Mouse (Mus musculus) lung, postnatal 25 days (tissue): ENCODE results near the gene Ankrd13d.

Experiments used
- DNase-seq: peaks from one replicate; pipeline ENCODE4 v3.0.0; 2022; ENCODE audit warnings: low spot score

The Ankrd13d gene

DNA sequence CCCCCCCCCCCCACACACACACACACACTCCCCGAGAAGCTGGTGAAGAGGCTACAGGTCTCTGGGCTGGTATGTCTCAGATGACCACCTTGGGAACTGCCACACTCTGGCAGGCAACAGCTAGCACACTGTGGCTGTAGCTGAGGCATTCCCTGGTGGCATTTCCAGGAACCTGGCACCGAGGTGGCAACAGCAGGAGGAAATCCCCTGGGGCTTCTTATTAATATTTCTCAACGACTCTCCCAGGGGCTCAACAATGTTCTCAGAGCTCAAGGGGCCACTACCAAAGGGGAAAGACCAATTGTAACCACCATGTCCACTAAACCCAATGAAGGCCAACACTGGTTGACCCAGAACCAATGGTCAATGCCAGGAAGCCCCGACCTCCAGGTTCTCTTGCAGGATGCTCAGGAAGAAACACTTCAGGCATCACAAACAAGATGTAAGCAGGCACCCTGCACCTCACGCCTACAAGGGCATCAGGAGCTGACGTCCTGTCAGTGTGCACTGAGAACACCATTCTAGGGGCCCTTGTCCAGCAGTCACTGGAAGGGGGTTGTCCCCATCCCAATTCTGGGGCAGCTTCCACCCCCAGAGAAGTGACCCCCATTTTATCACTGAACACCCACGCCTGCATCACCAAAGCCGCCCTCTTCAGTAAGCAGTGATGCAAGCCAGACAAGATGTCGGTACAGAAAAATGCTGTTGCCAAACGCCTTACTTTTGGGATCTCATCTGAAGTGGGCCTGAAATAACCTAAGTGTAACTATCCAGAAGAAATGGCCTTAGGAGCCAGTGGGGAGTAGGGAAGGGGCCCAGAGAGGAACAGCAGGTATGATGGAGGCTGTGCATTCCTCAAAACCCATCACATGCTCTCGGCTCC is 18.2 kb upstream of the Ankrd13d start:
- DNase-seq, result no peak

- peak; percentile 80 for DNase-seq
Measured at GRCm38 (mm10) chr19:4300271-4300704, 17.4 kb upstream of the Ankrd13d start.

- peak; percentile 45 for DNase-seq
Measured at GRCm38 (mm10) chr19:4299574-4300270, 16.8 kb upstream of the Ankrd13d start.

DNA sequence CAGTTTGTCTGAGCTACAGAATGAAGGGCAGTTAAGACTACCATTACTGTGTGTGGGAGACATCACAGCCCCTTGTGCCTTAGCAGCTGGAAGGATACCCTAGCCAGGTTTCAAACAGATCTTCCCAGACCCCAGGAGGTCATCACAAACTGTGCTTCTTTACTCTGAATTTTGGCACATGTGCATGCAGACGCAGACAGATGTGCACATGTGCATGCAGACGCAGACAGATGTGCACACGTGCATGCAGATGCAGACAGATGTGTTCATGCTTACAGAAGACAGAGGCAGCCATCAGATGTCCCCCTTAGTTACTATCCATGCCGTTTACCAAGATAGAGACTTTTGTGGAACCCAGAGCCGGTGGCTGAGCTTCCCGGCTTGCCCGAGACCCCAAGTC is 16.2 kb upstream of the Ankrd13d start:
- no peak for DNase-seq

DNA sequence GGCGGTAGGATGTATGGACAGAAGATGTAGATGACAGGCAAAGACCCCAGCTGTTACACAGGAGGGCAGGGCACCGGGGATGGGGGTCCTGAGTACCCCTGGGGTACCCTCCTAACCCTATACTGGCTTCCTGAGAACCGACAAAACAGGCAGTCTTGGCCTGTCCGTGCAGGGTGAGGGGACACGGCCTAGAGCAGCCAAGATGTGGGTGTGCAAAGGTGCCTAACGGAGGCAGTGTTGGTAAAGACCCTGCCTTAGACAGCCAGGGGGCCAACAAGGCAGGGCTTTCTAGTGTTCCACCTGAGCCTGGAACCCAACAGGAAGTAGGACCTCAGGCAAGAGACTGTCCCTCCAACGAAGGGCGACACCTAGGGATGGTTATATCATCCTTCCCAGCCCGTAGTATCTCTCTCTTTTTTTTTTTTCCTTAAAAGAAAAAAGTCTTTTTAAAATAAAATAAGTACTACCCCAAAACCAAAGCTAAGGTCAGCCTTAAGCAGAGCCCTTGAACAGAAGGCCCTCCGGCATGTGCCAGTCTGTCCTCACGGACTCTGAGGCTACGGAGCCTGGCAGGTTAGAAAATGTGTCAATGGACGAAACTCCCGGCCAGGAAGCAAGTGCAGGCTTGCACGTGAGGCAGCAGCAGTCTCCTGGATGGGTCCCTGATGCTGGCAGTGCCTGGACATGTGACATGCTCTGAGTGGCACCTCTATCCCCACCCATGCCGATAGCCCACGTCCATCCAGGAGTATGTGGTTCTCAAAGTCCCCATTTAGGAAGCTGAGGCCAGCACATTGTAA is 15.6 kb upstream of the Ankrd13d start:
- DNase-seq, result no peak

- DNase-seq, result no peak
Measured at GRCm38 (mm10) chr19:4297851-4298250, 14.9 kb upstream of the Ankrd13d start.

DNA sequence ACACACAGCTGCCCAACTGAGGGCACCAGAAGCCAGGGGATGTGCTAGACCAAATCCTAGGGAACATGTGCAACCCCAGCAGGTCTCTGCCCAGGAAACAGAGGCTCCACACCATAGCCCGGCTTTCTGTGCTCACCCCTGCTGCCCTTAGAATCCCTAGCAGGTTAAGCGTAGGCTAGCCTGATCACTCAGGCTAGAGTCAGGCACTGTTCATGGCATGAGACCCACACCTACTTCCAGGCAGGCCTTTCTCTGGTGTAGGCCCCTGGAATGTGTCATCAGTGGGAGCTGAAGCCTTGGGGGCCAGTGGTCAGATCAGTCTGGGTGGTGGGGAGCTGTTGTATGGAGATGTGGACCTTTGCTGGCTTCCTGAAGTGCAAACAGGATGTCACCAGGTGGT is 13.7 kb upstream of the Ankrd13d start:
- no peak for DNase-seq

DNA sequence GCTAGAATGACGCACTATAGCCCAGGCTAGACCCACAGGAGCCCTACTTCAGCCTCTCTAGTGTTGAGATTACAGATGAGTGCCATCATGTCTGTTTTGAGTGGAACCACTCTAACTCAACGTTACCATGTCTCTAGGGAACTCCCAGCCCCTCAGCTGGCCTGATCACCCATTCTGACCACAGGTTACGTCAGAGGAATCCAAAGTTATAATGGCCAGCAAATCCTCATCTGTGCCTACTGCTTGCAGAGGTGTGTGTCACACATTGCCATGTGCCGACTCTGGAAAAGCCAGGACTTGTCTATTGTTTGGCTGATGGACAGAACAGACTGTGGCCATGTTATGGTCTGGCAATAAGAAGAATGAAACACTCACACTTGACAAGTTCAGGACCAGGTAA is 12.5 kb upstream of the Ankrd13d start:
- DNase-seq, result no peak

GRCm38 (mm10) chr19:4294381-4295097 is 11.6 kb upstream of the Ankrd13d start:
- peak; percentile 90 for DNase-seq

GRCm38 (mm10) chr19:4291161-4291560 is 8.2 kb upstream of the Ankrd13d start:
- DNase-seq, result no peak

DNA sequence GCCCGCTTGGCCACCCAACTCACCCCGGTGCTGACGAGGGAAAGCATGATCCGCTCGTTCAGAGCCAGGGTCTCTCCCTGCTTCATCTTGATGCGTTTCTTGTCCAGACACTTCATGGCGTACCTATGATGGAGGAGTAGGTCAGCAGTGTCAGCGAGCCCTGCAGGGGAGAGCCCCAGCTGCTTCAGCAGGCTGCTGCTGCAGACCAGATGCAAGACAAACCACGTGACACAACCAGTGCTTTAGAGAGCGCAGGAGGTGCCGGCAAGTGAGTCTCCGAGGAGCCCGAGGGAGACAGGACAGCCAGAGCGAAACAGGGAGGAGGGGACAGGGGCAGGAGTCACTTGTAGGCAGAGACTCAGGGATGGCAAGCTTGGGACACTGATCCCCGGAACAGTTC is 7.8 kb upstream of the Ankrd13d start:
- DNase-seq, result no peak

DNA sequence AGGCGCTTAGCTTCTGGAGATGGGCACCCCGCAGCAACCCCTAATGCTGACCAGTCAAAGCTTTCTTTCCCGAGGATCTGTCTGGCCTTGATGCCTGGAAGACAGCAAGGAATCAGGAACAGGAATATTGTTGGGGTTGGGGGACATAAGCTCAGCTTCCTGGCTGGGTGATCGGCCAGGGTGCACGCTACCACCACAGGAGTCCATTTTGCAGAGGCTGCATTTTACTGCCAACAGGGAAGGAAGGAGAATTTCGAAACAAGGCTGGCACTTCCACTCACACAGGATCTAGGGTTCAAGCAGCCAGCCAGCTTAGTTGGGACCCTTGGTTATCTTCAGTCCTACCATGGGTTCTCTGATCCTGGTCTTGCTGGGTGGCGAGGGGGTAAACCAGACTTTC is 716 bp upstream of the Ankrd13d start:
- no peak for DNase-seq

DNA sequence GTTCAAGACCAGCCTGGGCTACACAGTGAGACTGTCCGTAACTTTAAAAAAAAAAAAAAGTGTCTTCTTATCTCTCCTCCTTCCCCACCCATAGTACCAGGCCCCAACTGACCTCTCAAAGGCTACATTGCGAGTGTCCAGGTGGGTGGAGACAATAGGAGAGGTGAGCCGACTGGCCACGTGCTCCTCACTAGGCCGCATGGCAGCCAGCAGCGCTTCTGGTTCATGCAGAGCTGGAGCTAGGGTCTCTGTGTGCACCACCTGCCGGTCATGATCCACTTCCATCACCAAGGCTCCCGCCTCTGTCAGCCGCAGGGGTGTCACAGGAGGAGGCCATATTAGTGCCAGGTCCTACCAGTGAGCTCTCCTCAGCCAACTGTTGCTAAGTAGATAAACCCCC is 2.5 kb downstream of the Ankrd13d start:
- no peak for DNase-seq

DNA sequence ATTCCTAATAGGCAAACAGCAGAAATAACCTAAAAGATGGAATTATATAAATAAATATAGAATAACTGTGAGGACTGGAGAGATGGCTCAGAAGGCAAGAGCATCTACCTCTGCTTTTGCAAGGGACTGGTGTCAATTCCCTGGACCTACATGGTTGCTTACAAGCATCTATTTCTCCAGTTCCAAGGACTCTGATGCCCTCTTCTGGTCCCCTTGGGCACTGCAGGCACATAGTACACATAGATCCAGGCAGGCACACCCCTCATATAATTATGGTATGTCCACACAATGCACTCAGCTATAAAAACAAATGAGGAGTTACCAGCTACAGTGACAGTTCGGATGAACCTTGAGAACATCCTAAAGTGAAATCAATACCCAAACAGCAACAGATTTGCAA is 3.5 kb downstream of the Ankrd13d start:
- DNase-seq, result no peak

DNA sequence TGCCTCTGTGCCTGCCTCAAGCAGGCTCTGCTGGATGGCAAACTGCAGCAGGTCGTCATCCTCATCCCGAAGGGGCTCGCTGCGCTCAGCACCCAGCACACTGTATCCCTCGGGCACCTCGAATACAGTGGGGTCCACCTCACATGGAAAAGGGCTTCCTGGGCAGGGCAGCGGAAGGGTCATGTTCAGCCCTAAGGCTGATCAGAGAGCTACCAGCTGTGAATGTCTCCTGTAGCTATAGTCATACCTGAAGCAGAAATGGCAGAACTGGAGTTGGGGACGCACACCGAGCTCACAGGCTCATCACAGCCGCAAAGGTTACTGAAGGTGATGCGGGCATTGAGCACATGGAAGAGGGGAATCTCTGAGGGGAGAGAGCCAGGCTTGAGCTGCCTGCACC is 12.0 kb downstream of the Ankrd13d start:
- no peak for DNase-seq

- no peak for DNase-seq
Measured at GRCm38 (mm10) chr19:4270187-4270586, 12.8 kb downstream of the Ankrd13d start.

- DNase-seq, result peak; percentile 88
Measured at GRCm38 (mm10) chr19:4268566-4269361, 14.2 kb downstream of the Ankrd13d start, which contains the start of gene Ssh3. TSS of gene Ssh3 (minus strand) at chr19:4269180.

DNA sequence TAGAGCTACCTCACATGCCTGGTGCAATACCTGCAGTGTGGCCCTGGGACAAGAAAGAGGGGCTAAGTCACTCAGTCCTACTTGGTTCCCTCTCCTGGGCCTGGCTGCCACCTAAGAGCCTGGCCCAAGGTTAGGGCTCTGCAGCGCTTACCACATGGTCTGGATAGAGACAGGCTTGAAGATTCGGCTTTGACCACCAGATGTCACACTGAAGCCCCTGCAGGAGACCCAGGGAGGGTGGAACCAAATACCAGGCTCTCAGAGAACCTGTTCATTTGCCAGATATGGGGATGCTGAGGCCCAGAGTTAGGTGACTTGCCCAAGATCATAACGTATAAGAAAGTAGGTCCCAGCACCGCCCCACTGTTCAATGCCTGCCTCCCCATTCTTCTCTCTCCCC is 17.0 kb downstream of the Ankrd13d start:
- no peak for DNase-seq

DNA sequence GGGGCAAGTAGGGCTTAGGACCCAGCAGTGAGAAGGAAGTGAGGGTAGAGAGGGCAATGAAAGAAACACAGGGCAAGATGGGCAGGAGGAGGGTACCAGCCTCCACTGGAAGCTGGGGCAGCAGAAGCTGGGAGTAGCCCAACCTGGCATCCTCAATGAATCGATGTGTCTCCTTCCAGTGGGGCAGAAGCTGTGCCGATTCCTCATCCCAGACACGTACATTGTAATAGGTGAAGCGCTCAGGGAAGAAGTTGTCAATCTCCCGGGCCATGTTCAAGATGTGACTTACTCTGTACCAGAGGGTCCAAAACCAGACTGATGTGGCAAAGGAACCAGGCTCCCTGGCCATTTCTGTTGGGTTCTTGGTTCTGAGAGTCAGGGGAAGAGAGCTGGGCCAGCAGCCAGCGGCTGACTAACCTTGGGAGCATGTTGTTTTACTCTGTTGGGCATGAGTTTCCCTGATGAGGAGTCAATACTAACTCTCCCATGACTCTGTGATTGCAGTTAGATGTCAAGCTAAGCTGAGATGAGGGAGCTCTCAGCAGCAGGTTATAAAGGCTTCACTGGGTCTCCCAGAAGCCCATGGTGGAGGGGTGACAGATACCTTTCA is 18.7 kb downstream of the Ankrd13d start:
- no peak for DNase-seq

DNA sequence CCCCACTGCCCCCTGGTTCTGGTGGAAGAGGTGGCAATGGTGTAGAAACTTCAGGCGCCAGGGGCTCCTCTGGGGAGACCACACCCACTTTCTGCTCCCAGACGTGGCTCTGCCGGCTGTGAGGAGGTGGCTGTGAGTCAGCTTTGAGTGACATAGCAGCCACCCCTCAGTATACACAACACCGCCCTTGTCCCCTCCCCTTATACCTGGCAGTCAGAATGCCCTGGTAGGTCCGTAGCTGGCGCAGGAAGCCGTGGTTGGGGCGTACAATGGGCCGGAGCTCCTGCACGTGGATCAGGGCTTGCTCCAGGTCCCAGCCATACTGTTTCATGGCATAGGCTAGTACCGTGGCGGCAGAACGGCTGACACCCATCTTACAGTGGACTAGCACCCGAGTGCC is 19.2 kb downstream of the Ankrd13d start:
- DNase-seq, result no peak

GRCm38 (mm10) chr19:4262756-4263155 is 20.2 kb downstream of the Ankrd13d start:
- no peak for DNase-seq
